Mouse (Mus musculus): ENCODE measurements at regions not wholly inside any gene's neighbourhood (a gene's known extent, or its start where the extent isn't known, plus 50 kb on each side); places are given as distances from the start of the nearest gene placed in this dataset.

DNA sequence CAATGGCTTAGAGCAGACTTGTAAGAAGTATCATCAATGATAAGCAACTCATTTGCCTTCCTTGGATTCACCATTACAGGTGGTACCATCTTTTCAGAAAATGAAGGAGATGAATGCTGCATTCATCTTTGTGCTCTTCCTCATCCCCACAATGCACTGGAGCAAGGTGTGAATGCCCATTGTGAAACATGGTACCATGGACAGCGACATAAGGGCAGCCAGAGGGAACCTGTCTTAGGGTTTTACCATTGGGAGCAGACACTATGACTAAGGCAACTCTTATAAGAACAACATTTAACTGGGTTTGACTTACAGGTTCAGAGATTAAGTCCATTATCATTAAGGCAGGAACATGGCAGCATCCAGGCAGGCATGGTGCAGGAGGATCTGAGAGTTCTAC, 60.1 kb upstream of the Kcnj6 start:
- H3K4me2 ChIP-seq (replicated peaks), result no peak overlapping the region
- no peak for DNase-seq (ENCODE audit: low spot score)
- H3K27me3 ChIP-seq (ENCODE audit: control insufficient read depth, insufficient read depth, low read length), result no peaks in the 10 kb centered on the region
- H3K4me3 ChIP-seq (replicated peaks; ENCODE audit: low read length), result no peak overlapping the region
- H3K4me1 ChIP-seq (replicated peaks; ENCODE audit: control insufficient read depth, insufficient read depth, low read length), result no peaks in the 10 kb centered on the region
- H3K9me3 ChIP-seq (ENCODE audit: control insufficient read depth, low read length), result peaks cover 7% of the 10 kb centered on the region
- H3K27ac ChIP-seq, result no peak overlapping the region
- no peak for ATAC-seq (ENCODE audit: low FRiP score)
- no peaks in the 10 kb centered on the region for H3K36me3 ChIP-seq (replicated peaks; ENCODE audit: control insufficient read depth, insufficient read depth)
- no peak overlapping the region for H3K9ac ChIP-seq
- 48% methylated on average over 1 of the region's 1 CpGs for WGBS

DNA sequence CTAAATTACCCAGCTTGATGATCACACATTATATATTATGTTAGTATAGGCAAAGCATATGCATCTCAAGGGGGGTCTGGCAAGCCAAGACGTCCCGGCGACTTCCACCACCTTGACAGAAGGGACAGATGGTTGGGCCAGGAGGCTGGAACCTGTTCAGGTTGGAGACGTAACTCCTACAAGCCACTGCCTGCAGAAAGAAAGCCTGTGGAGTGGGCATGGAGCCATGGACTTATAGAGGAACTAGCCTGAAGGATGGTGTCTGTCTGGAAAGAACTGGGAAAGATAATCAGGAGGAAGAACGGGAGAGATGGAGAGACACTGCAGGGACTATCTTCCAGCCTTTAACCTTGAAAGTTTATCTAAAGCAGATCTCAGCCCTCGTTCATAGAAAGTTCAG, 66.9 kb upstream of the Kcnj6 start:
- ATAC-seq (ENCODE audit: low FRiP score) (no peak), DNase-seq (ENCODE audit: low spot score) (no peak)
- Histone ChIP-seq H3K4me2 (replicated peaks) (no peak overlapping the region), H3K27ac (no peak overlapping the region), H3K36me3 (replicated peaks; ENCODE audit: control insufficient read depth, insufficient read depth) (no peaks in the 10 kb centered on the region), H3K9ac (no peak overlapping the region), H3K27me3 (ENCODE audit: control insufficient read depth, insufficient read depth, low read length) (no peaks in the 10 kb centered on the region), H3K4me1 (replicated peaks; ENCODE audit: control insufficient read depth, insufficient read depth, low read length) (no peaks in the 10 kb centered on the region), H3K9me3 (ENCODE audit: control insufficient read depth, low read length) (no peaks in the 10 kb centered on the region), H3K4me3 (replicated peaks; ENCODE audit: low read length) (no peak overlapping the region)
- WGBS, result 86% methylated on average over 6 of the region's 6 CpGs

DNA sequence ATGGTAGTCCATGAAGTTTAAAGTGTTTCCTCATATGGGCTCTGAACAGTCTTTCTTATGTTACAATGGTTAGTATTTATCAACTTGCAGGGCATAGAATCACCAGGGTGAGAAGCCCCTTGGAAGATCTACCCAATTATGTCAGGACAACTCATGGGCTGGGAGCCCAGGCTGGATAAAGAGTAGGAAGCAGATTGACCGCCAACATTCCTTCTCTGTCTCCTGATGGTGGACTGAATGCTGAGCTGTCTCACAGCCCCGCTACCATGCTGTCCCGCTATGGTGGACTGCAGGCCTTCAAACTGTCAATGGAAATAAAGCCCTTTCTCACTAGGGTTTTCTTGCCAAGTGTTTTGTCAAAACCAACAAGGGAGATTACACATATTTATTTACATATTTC, 69.2 kb upstream of the Kcnj6 start:
- no peak overlapping the region for H3K27ac ChIP-seq
- H3K4me3 ChIP-seq (replicated peaks; ENCODE audit: low read length), result no peak overlapping the region
- no peaks in the 10 kb centered on the region for H3K36me3 ChIP-seq (replicated peaks; ENCODE audit: control insufficient read depth, insufficient read depth)
- ATAC-seq (ENCODE audit: low FRiP score) (no peak), DNase-seq (ENCODE audit: low spot score) (no peak)
- H3K27me3 ChIP-seq (ENCODE audit: control insufficient read depth, insufficient read depth, low read length), result no peaks in the 10 kb centered on the region
- H3K9me3 ChIP-seq (ENCODE audit: control insufficient read depth, low read length), result no peaks in the 10 kb centered on the region
- no peak overlapping the region for H3K9ac ChIP-seq
- 93% methylated on average over 3 of the region's 3 CpGs for WGBS
- H3K4me2 ChIP-seq (replicated peaks), result no peak overlapping the region
- no peaks in the 10 kb centered on the region for H3K4me1 ChIP-seq (replicated peaks; ENCODE audit: control insufficient read depth, insufficient read depth, low read length)

DNA sequence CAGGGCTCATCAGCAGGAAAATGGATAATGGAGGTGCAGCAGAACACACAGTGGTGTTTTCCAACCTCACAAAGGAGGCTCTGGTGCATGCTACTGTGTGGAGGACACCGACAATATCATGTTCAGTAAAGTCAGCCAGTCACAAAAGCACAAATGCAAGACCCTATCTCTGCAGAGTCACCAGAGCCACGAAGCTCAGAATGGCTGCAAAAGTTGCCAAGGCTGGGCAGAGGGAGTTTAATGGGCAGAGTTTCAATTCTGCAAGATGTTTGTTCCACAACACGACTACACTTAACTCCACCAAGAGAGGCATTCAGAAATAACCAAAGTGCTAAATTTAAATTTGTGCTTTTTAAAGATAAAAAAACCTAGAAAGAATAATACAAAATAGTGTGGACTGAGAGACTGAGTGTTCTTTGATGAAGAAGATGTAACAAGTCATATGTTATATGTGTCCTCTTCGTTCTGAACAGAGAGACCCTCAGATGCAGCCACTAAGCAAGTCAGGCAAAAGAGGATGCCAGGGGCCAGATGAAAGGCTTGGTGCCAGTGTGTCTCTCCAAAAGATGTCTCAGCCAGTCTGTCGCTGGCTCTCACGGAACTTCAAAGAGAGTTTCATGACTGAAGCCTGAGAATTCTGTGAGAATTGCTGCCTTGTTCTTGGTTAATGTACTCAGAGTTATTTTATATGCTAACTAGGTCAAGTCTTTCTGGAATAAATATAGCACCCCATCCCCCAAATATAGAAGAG, 95.1 kb upstream of the Kcnj6 start:
- Histone ChIP-seq H3K4me1 (replicated peaks; ENCODE audit: control insufficient read depth, insufficient read depth, low read length) (no peaks in the 10 kb centered on the region), H3K9me3 (ENCODE audit: control insufficient read depth, low read length) (no peaks in the 10 kb centered on the region), H3K4me3 (replicated peaks; ENCODE audit: low read length) (no peak overlapping the region), H3K9ac (no peak overlapping the region), H3K4me2 (replicated peaks) (no peak overlapping the region), H3K27ac (no peak overlapping the region), H3K36me3 (replicated peaks; ENCODE audit: control insufficient read depth, insufficient read depth) (no peaks in the 10 kb centered on the region), H3K27me3 (ENCODE audit: control insufficient read depth, insufficient read depth, low read length) (no peaks in the 10 kb centered on the region)
- 76% methylated on average over 6 of the region's 6 CpGs for WGBS
- no peak for DNase-seq (ENCODE audit: low spot score)
- no peak for ATAC-seq (ENCODE audit: low FRiP score)

DNA sequence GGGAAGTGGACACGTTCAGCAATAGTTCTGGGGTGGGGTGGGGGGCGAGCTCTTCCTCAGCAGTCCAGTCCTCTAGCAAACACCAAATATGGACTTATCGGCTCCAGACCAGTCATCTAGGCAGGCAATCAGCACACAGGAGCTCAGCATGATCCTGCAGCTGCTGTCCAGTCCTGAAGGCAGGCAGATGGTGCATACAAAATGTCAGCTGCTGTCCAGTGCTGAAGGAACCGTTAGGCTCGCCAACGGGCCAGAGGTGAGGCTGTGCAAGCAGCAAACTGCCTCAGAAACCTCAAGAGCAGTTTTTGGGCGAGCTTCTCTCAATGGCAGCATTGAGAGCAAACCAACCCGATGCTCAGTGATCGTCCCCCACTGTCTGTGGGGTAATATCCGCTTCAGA, 96.3 kb upstream of the Kcnj6 start:
- Histone ChIP-seq H3K4me2 (replicated peaks) (no peak overlapping the region), H3K4me3 (replicated peaks; ENCODE audit: low read length) (no peak overlapping the region), H3K27ac (no peak overlapping the region), H3K27me3 (ENCODE audit: control insufficient read depth, insufficient read depth, low read length) (no peaks in the 10 kb centered on the region), H3K9ac (no peak overlapping the region), H3K9me3 (ENCODE audit: control insufficient read depth, low read length) (no peaks in the 10 kb centered on the region), H3K4me1 (replicated peaks; ENCODE audit: control insufficient read depth, insufficient read depth, low read length) (no peaks in the 10 kb centered on the region), H3K36me3 (replicated peaks; ENCODE audit: control insufficient read depth, insufficient read depth) (no peaks in the 10 kb centered on the region)
- WGBS, result 40% methylated on average over 10 of the region's 10 CpGs
- no peak; the same call in 1 of the 2 replicates for ATAC-seq (ENCODE audit: low FRiP score)
- peak; percentile 37 for DNase-seq (ENCODE audit: low spot score)

DNA sequence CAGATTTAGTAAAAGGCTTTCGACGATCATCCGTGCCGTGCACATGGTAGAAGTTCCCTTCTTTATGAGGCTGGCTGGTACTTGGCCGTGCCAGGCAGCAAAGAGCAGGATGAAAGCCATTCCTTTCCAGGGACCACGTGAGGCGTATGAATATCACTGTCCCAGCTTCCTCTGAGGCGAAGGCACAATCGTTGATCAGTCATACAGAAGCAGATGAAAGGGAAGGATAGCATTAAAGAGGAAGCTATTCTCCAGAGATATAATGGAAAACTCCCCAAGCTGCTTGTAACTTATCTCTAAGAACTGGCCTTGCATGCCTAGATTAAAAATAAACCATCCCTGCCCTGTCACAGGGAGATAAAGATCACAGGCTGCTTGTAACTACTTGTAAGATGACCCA, 103.5 kb upstream of the Kcnj6 start:
- no peak for ATAC-seq (ENCODE audit: low FRiP score)
- no peak overlapping the region for H3K4me3 ChIP-seq (replicated peaks; ENCODE audit: low read length)
- 77% methylated on average over 9 of the region's 9 CpGs for WGBS
- no peak overlapping the region for H3K27ac ChIP-seq
- no peaks in the 10 kb centered on the region for H3K9me3 ChIP-seq (ENCODE audit: control insufficient read depth, low read length)
- H3K4me2 ChIP-seq (replicated peaks), result no peak overlapping the region
- no peak for DNase-seq (ENCODE audit: low spot score)
- no peaks in the 10 kb centered on the region for H3K4me1 ChIP-seq (replicated peaks; ENCODE audit: control insufficient read depth, insufficient read depth, low read length)
- no peaks in the 10 kb centered on the region for H3K27me3 ChIP-seq (ENCODE audit: control insufficient read depth, insufficient read depth, low read length)
- H3K36me3 ChIP-seq (replicated peaks; ENCODE audit: control insufficient read depth, insufficient read depth), result no peaks in the 10 kb centered on the region
- H3K9ac ChIP-seq, result no peak overlapping the region

DNA sequence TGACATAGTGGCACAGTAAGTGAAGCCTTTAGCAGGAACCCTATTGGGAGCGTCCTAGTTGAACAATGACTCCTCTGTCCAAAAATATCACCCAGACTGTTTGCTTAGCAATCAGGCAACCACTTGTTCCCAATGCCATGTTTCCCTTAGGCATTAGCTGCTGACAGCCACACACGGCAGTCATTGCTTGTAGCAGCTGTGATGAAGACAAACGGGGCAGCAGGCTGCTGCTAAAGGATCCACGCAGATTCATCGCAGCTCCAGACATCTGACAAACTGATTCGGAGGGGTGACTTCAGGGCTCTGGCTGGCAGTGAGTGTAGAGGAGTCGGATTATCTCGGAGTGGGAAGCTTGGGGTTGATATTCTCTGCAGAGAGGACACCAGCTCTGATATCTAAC, 120.0 kb upstream of the Kcnj6 start:
- peaks cover 15% of the 10 kb centered on the region; the same call in 1 of the 2 replicates for H3K4me1 ChIP-seq (replicated peaks; ENCODE audit: control insufficient read depth, insufficient read depth, low read length)
- DNase-seq (ENCODE audit: low spot score) (no peak), ATAC-seq (ENCODE audit: low FRiP score) (no peak)
- H3K4me3 ChIP-seq (replicated peaks; ENCODE audit: low read length), result no peak overlapping the region
- H3K4me2 ChIP-seq (replicated peaks), result no peak overlapping the region
- no peak overlapping the region for H3K9ac ChIP-seq
- no peak overlapping the region for H3K27ac ChIP-seq
- no peaks in the 10 kb centered on the region for H3K36me3 ChIP-seq (replicated peaks; ENCODE audit: control insufficient read depth, insufficient read depth)
- WGBS, result 43% methylated on average over 8 of the region's 8 CpGs
- H3K27me3 ChIP-seq (ENCODE audit: control insufficient read depth, insufficient read depth, low read length), result no peaks in the 10 kb centered on the region
- H3K9me3 ChIP-seq (ENCODE audit: control insufficient read depth, low read length), result no peaks in the 10 kb centered on the region

DNA sequence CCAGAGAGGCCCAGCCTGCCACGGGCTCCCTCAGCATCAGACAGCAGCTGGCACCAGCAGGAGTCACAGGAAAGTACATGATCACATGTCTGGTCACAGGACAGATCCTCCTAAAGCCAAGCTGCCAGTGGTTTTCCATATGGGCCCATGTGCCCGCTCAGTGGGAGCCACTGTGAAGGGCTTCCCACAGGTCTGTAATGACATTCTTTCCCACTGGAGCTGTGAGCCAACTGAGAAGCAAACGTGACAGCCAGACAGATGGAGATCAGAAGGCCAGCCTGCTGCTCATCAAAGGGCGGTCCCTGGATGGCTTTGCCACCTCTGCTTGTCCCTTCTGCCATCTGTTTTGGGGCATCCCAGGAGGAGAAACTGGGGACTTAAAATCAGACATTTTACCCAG, 121.8 kb upstream of the Kcnj6 start:
- Histone ChIP-seq H3K27ac (no peak overlapping the region), H3K9me3 (ENCODE audit: control insufficient read depth, low read length) (no peaks in the 10 kb centered on the region), H3K27me3 (ENCODE audit: control insufficient read depth, insufficient read depth, low read length) (no peaks in the 10 kb centered on the region), H3K9ac (no peak overlapping the region), H3K4me3 (replicated peaks; ENCODE audit: low read length) (no peak overlapping the region), H3K4me2 (replicated peaks) (no peak overlapping the region), H3K4me1 (replicated peaks; ENCODE audit: control insufficient read depth, insufficient read depth, low read length) (peaks cover 15% of the 10 kb centered on the region), H3K36me3 (replicated peaks; ENCODE audit: control insufficient read depth, insufficient read depth) (no peaks in the 10 kb centered on the region)
- ATAC-seq (ENCODE audit: low FRiP score), result peak; percentile 66; the same call in 1 of the 2 replicates
- 51% methylated on average over 4 of the region's 4 CpGs for WGBS
- no peak for DNase-seq (ENCODE audit: low spot score)

DNA sequence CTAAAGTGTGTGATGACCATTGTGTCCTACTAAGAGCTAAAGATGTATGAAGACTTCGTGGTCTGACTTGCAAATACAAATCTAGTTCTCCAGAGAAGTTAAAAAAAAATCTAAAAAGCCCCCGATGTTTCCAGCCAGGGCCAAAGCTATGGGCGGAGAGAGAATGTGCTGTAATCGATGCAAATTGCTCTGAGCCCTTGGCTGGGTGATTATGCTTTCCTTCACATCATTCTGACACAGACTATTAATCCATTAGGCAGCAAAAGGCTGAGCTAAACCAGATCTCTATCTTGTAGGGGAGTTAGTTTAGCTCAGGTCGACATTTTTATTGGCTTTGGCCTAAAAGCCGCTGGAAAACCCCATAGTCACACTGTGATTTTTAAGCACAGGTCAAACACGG, 124.5 kb upstream of the Kcnj6 start:
- DNase-seq (ENCODE audit: low spot score) (no peak), ATAC-seq (ENCODE audit: low FRiP score) (no peak)
- Histone ChIP-seq H3K9ac (no peak overlapping the region), H3K4me2 (replicated peaks) (no peak overlapping the region), H3K9me3 (ENCODE audit: control insufficient read depth, low read length) (no peaks in the 10 kb centered on the region), H3K27me3 (ENCODE audit: control insufficient read depth, insufficient read depth, low read length) (no peaks in the 10 kb centered on the region), H3K4me1 (replicated peaks; ENCODE audit: control insufficient read depth, insufficient read depth, low read length) (peaks cover 15% of the 10 kb centered on the region), H3K36me3 (replicated peaks; ENCODE audit: control insufficient read depth, insufficient read depth) (no peaks in the 10 kb centered on the region), H3K27ac (no peak overlapping the region), H3K4me3 (replicated peaks; ENCODE audit: low read length) (no peak overlapping the region)
- WGBS, result 45% methylated on average over 7 of the region's 7 CpGs

DNA sequence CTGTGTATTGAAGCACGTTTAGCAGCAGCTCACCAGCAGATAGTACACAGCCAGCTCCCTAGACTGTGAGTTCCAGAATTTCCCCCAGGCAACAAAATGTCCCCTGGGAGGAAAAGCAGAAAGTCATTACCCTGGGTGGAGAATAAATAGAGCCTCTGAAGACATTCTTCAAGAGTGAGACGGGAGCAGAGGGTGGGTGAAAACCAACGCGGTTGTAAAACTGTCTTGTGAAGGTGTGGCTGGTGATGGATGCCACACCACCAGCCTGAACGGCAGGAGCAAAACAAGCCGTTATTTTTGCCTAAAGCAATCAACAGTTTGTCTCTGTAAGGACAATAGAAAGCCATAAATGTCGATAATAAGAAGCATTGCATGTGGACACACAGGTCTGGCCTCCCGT, 129.7 kb upstream of the Kcnj15 start:
- no peak overlapping the region for H3K4me3 ChIP-seq (replicated peaks; ENCODE audit: low read length)

More for the DNA sequence above, 129.7 kb upstream of the Kcnj15 start:
- H3K27me3 ChIP-seq (ENCODE audit: control insufficient read depth, insufficient read depth, low read length), result no peaks in the 10 kb centered on the region
- no peaks in the 10 kb centered on the region for H3K36me3 ChIP-seq (replicated peaks; ENCODE audit: control insufficient read depth, insufficient read depth)
- no peak overlapping the region for H3K4me2 ChIP-seq (replicated peaks)
- WGBS, result 55% methylated on average over 8 of the region's 8 CpGs
- no peak overlapping the region for H3K9ac ChIP-seq
- DNase-seq (ENCODE audit: low spot score) (no peak), ATAC-seq (ENCODE audit: low FRiP score) (no peak)
- no peaks in the 10 kb centered on the region for H3K9me3 ChIP-seq (ENCODE audit: control insufficient read depth, low read length)
- peaks cover 7% of the 10 kb centered on the region for H3K4me1 ChIP-seq (replicated peaks; ENCODE audit: control insufficient read depth, insufficient read depth, low read length)
- H3K27ac ChIP-seq, result no peak overlapping the region

All from hindbrain, embryonic 14.5 days (tissue).